Mouse (Mus musculus) liver, embryonic 14.5 days (tissue): ENCODE measurements around the gene Cmtr1.

ENCODE experiments used
- CTCF ChIP-seq: IDR thresholded peaks from 2 replicates; pipeline ENCODE4 v1.5.1; 2016; ENCODE audit warnings: antibody characterized with exemption, low read depth, control low read depth
- EP300 ChIP-seq: IDR thresholded peaks from 2 replicates; pipeline ENCODE4 v1.6.1; 2016; ENCODE audit warnings: antibody characterized with exemption, low read depth

DNA sequence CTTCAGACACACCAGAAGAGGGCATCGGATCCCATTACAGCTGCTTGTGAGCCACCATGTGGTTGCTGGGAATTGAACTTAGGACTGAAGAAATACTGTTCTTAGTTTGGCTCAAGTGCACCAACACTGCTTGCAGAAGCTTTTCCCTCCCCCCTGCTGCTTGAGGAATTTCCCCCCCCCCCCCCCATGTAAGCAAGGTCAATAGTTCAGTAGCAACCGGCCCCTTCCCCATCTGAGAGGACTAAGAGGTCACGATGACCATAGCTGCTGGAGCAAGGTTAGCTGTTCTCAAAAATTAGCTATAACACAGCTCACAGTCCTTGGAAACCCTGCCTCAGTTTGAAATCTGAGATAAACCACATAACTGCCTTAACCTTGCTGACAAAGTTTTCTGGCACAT, 18.2 kb upstream of the Cmtr1 start:
- TF ChIP-seq CTCF: no peak
- TF ChIP-seq EP300: no peak
